Mouse (Mus musculus) CH12F3 (cell line): Measurements from ENCODE around the gene Ncoa3.

Experiments used
- in situ Hi-C: fragments of 300-500 bp; cut with MboI; formaldehyde crosslinking; loops from 2 replicates; pipeline ENCODE4 v1.14.3; 2020; ENCODE audit warnings: low sequenced_read_pairs

Ncoa3 gene

GRCm38 (mm10) chr2:166096300-166096699 is 103.9 kb downstream of the Ncoa3 start:
- in situ Hi-C loops = loop anchor here (25.0 kb wide), 1 partner anchor 691 kb away; the partner anchor contains the start of gene Trp53rkb

- in situ Hi-C loops = loop anchor here (25.0 kb wide), 1 partner anchor 690 kb away; the partner anchor contains the start of gene Trp53rkb
These were observed 104.4 kb downstream of the Ncoa3 start for GRCm38 (mm10) chr2:166096834-166097233.

GRCm38 (mm10) chr2:166097443-166098291 is 105.2 kb downstream of the Ncoa3 start:
- in situ Hi-C loops = loop anchor here (25.0 kb wide), 1 partner anchor 690 kb away; the partner anchor contains the start of gene Trp53rkb

- in situ Hi-C loops = loop anchor here (25.0 kb wide), 1 partner anchor 689 kb away; the partner anchor contains the start of gene Trp53rkb
These were observed 106.0 kb downstream of the Ncoa3 start for GRCm38 (mm10) chr2:166098292-166098933.

- in situ Hi-C loops = no loop called here
These were observed 108.2 kb downstream of the Ncoa3 start for GRCm38 (mm10) chr2:166100309-166101262.

- in situ Hi-C loops = no loop called here
These were observed 110.5 kb downstream of the Ncoa3 start for GRCm38 (mm10) chr2:166102893-166103292.

GRCm38 (mm10) chr2:166105911-166106310 is 113.5 kb downstream of the Ncoa3 start:
- in situ Hi-C loops = no loop called here

GRCm38 (mm10) chr2:166106631-166107030 is 114.2 kb downstream of the Ncoa3 start:
- in situ Hi-C loops = no loop called here

- in situ Hi-C loops = no loop called here
These were observed 115.5 kb downstream of the Ncoa3 start for GRCm38 (mm10) chr2:166107911-166108310.

- in situ Hi-C loops = no loop called here
These were observed 115.9 kb downstream of the Ncoa3 start for GRCm38 (mm10) chr2:166108326-166108725.

- in situ Hi-C loops = no loop called here
These were observed 118.3 kb downstream of the Ncoa3 start for GRCm38 (mm10) chr2:166110764-166111163.

- in situ Hi-C loops = no loop called here
These were observed 118.8 kb downstream of the Ncoa3 start for GRCm38 (mm10) chr2:166111238-166111637.

- in situ Hi-C loops = no loop called here
These were observed 119.4 kb downstream of the Ncoa3 start for GRCm38 (mm10) chr2:166111831-166112250.

GRCm38 (mm10) chr2:166112986-166113385 is 120.5 kb downstream of the Ncoa3 start:
- in situ Hi-C loops = no loop called here

- in situ Hi-C loops = no loop called here
These were observed 123.3 kb downstream of the Ncoa3 start for GRCm38 (mm10) chr2:166115571-166116277.

- in situ Hi-C loops = no loop called here
These were observed 123.8 kb downstream of the Ncoa3 start for GRCm38 (mm10) chr2:166116278-166116608.

- in situ Hi-C loops = no loop called here
These were observed 124.3 kb downstream of the Ncoa3 start for GRCm38 (mm10) chr2:166116704-166117103.

- in situ Hi-C loops = no loop called here
These were observed 127.6 kb downstream of the Ncoa3 start for GRCm38 (mm10) chr2:166119992-166120391.

- in situ Hi-C loops = no loop called here
These were observed 129.4 kb downstream of the Ncoa3 start for GRCm38 (mm10) chr2:166121681-166122355.

- in situ Hi-C loops = no loop called here
These were observed 130.3 kb downstream of the Ncoa3 start for GRCm38 (mm10) chr2:166122781-166123180.
